ENCODE assay signal across 8 mouse cellular contexts in genomic region chr11:89720847-89721246, GRCm38 (mm10). TPM values are rescaled to one million over a fixed set of nuclear protein-coding genes. Genes with fewer than 3 reads are reported as not detected.
A peak's percentile ranks its signal among the peaks of the same experiment; 100 is the strongest.
DNase-seq lines count a peak whose midpoint lies in the region; ATAC-seq lines count a peak whose summit lies in the region.

No protein-coding gene starts in this region.

- no peak for ATAC-seq in kidney, embryonic 15.5 days (replicated peaks; ENCODE audit: low FRiP score)
- ATAC-seq in embryonic facial prominence, embryonic 14.5 days (ENCODE audit: low read depth): no peak
- ATAC-seq in hindbrain, embryonic 12.5 days (ENCODE audit: low FRiP score): 0 out of 2 replicates have a peak, but pooled peaks have one; percentile 40

- H3K9ac ChIP-seq in kidney, embryonic 15.5 days: no peak overlapping the region
- no peak overlapping the region for H3K9ac ChIP-seq in embryonic facial prominence, embryonic 14.5 days (ENCODE audit: low read depth, low read length)
- no peak overlapping the region for H3K9ac ChIP-seq in hindbrain, embryonic 12.5 days

- 15% methylated on average over 5 of the region's 5 CpGs for WGBS in kidney, embryonic 15.5 days
- 18% methylated on average over 5 of the region's 5 CpGs for WGBS in embryonic facial prominence, embryonic 14.5 days
- 15% methylated on average over 5 of the region's 5 CpGs for WGBS in hindbrain, embryonic 12.5 days

- no peak overlapping the region for H3K4me2 ChIP-seq in kidney, embryonic 15.5 days
- H3K4me2 ChIP-seq in embryonic facial prominence, embryonic 14.5 days (ENCODE audit: low read depth, low read length): no peak overlapping the region
- H3K4me2 ChIP-seq in hindbrain, embryonic 12.5 days (replicated peaks): no peak overlapping the region

- intact Hi-C loops in left cerebral cortex, postnatal 25 days (cut with DNase I): loop anchor here (1.0 to 10.0 kb wide), 5 partner anchors 175 to 616 kb away; no protein-coding TSS in a partner anchor

- no peaks in the 10 kb centered on the region for H3K27me3 ChIP-seq in kidney, embryonic 15.5 days
- H3K27me3 ChIP-seq in embryonic facial prominence, embryonic 14.5 days (replicated peaks; ENCODE audit: control insufficient read depth, insufficient read depth, low read length): no peaks in the 10 kb centered on the region
- no peaks in the 10 kb centered on the region for H3K27me3 ChIP-seq in hindbrain, embryonic 12.5 days

- H3K27ac ChIP-seq in kidney, embryonic 15.5 days: no peak overlapping the region
- no peak overlapping the region for H3K27ac ChIP-seq in embryonic facial prominence, embryonic 14.5 days (replicated peaks; ENCODE audit: low read depth, low read length)
- H3K27ac ChIP-seq in hindbrain, embryonic 12.5 days: no peak overlapping the region

- H3K9me3 ChIP-seq in kidney, embryonic 15.5 days (replicated peaks): no peaks in the 10 kb centered on the region
- H3K9me3 ChIP-seq in embryonic facial prominence, embryonic 14.5 days (ENCODE audit: control insufficient read depth, low read length): peaks cover 5% of the 10 kb centered on the region
- peaks cover 5% of the 10 kb centered on the region; the same call in 1 of the 2 replicates for H3K9me3 ChIP-seq in hindbrain, embryonic 12.5 days (replicated peaks)

- no peaks in the 10 kb centered on the region for H3K4me1 ChIP-seq in kidney, embryonic 15.5 days
- no peaks in the 10 kb centered on the region for H3K4me1 ChIP-seq in embryonic facial prominence, embryonic 14.5 days (ENCODE audit: control insufficient read depth, insufficient read depth, low read length)
- H3K4me1 ChIP-seq in hindbrain, embryonic 12.5 days: no peaks in the 10 kb centered on the region

- peak; percentile 74 for DNase-seq in kidney, adult 18-20 months
- DNase-seq in adrenal gland, postnatal 36 days: peak; percentile 77 to 80
- peak; percentile 44 for DNase-seq in embryonic facial prominence, embryonic 14.5 days (ENCODE audit: low spot score)
- peak; percentile 85 to 87 for DNase-seq in left cerebral cortex, postnatal 25 days (ENCODE audit: low spot score in 2 of 2)
- DNase-seq in ovary, adult 18-20 months (ENCODE audit: low spot score): peak; percentile 16
- peak; percentile 50 to 51 for DNase-seq in urinary bladder, adult 18-20 months (ENCODE audit: low spot score in 2 of 2)

- H3K4me3 ChIP-seq in kidney, embryonic 15.5 days (replicated peaks): no peak overlapping the region
- no peak overlapping the region for H3K4me3 ChIP-seq in embryonic facial prominence, embryonic 14.5 days (ENCODE audit: low read depth, low read length)
- no peak overlapping the region for H3K4me3 ChIP-seq in hindbrain, embryonic 12.5 days

- H3K36me3 ChIP-seq in kidney, embryonic 15.5 days: no peaks in the 10 kb centered on the region
- no peaks in the 10 kb centered on the region for H3K36me3 ChIP-seq in embryonic facial prominence, embryonic 14.5 days (ENCODE audit: control insufficient read depth, insufficient read depth, low read length)
- no peaks in the 10 kb centered on the region for H3K36me3 ChIP-seq in hindbrain, embryonic 12.5 days

RNA-seq across cellular contexts. Expression of gene Ankfn1, which starts 56.6 kb away (rescaled TPM):
- polyA plus RNA-seq in kidney, embryonic 15.5 days (2015; fragmentation: Nextera tagmentation; extraction: Ambion mirVana): 0.18 and 0.23 TPM in 2 replicates
- total RNA-seq in adrenal gland, postnatal 36 days (2021): under 1 TPM; 0.16 to 0.26 TPM
- 1.3 and 2.0 TPM in 2 replicates for polyA plus RNA-seq in embryonic facial prominence, embryonic 14.5 days (2014; fragmentation: Nextera tagmentation; extraction: Ambion mirVana)
- polyA plus RNA-seq in hindbrain, embryonic 12.5 days (2016; fragmentation: Nextera tagmentation; extraction: Ambion mirVana): 2.0 and 2.4 TPM in 2 replicates
- total RNA-seq in left cerebral cortex, postnatal 25 days (2021): 10 to 100 TPM; 10.1 to 13.4 TPM

Comparison
In these comparisons a context has a peak if more than half of its experiments do, and no peak if none do; other contexts are left out.
1. DNase-seq: peak in every context shown above with its lines; median percentile 86 in left cerebral cortex, postnatal 25 days; 78 in adrenal gland, postnatal 36 days; 74 in kidney, adult 18-20 months; 50 in urinary bladder, adult 18-20 months; 44 in embryonic facial prominence, embryonic 14.5 days; 16 in ovary, adult 18-20 months.